Mouse (Mus musculus): ENCODE results near the gene Hpdl. TPM values are rescaled to one million over a fixed set of nuclear protein-coding genes. Genes with fewer than 3 reads are reported as not detected.

Hpdl gene
- 1.2 and 1.6 TPM in 2 replicates for total RNA-seq (2012; rRNA removed)
- total RNA-seq (2014; rRNA removed): 0.20 and 0.31 TPM in 2 replicates
- polyA plus RNA-seq (2012; ENCODE audit: insufficient read length, low read depth): 0.59 and 0.67 TPM in 2 replicates

- dilution Hi-C loops (cut with MboI; ENCODE audit: extremely low pct_ligation_motif_present, extremely low pct_unique_long_range_greater_than_20kb, low sequenced_read_pairs): no loop called here
- Histone ChIP-seq H3K9me3 (replicated peaks; ENCODE audit: low read length) (no peaks in the 10 kb centered on the region), H3K79me2 (replicated peaks; ENCODE audit: control insufficient read depth, extremely low read depth, insufficient read depth, poor library complexity, severe bottlenecking) (no peaks in the 10 kb centered on the region), H3K27ac (ENCODE audit: insufficient read depth, low read depth) (no peak within 1 kb of the TSS), H3K9ac (ENCODE audit: insufficient read depth, low read depth) (no peak within 1 kb of the TSS), H3K27me3 (replicated peaks) (no peaks in the 10 kb centered on the region), H3K4me2 (ENCODE audit: insufficient read depth, low read depth, poor library complexity, severe bottlenecking) (peak within 1 kb of the TSS; percentile 8; the same call in 1 of the 2 replicates), H3K4me1 (ENCODE audit: control insufficient read depth in 1 of 2, insufficient read depth in 2 of 2) (peaks cover 4 to 18% of the 10 kb centered on the region in 2 experiments), H3K36me3 (replicated peaks in 1 of 2; ENCODE audit: control insufficient read depth in 1 of 2, insufficient read depth in 1 of 2, low read length in 1 of 2) (peaks cover 13 to 39% of the 10 kb centered on the region in 2 experiments), H3K4me3 (replicated peaks in 1 of 3; ENCODE audit: low read depth in 2 of 3, low read length in 2 of 3, poor library complexity in 1 of 3) (peak within 1 kb of the TSS in 2 of 3 experiments; percentile 23 to 39)
- in situ Hi-C loops (cut with MboI; ENCODE audit: low pct_ligation_motif_present, low pct_unique_long_range_greater_than_20kb, low sequenced_read_pairs): loop anchor here (5.0 to 25.0 kb wide), 3 partner anchors 171 to 659 kb away; partner anchors contain the start of genes 1700042G07Rik, Gm49337, Lurap1 and Tspan1
- TF ChIP-seq NRF1 (IDR thresholded peaks at IDR 0.05; ENCODE audit: low read depth, low read length) (no peak), ZNF384 (IDR thresholded peaks at IDR 0.05; ENCODE audit: low read depth, low read length) (peak; percentile 30), ETS1 (conservative IDR thresholded peaks at IDR 0.05; ENCODE audit: low read depth, low read length) (no peak)
- DNase-seq (ENCODE audit: extremely low read depth): no peak
These were observed at the start of gene Hpdl for GRCm38 (mm10) chr4:116821694-116822016. Gene Hpdl (minus strand): TSS chr4:116821707.

DNA sequence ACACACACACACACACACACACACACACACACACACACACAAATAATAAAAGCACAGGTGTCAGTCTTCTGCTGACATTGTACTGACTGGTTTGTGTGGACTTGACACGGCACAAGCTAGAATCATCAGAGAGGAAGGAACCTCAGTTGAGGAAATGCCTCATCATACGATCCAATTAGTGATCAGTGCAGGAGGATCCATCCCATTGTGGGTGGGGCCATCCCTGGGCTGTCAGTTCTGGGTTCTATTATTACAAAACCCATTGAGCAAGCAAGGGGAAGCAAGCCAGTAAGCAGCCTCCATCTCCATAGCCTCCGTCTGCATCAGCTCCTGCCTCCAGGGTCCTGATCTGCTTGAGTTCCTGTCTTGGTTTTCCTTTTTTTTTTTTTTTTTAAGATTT is 48.4 kb upstream of the Hpdl start:
- DNase-seq (ENCODE audit: extremely low read depth): no peak
- dilution Hi-C loops (cut with MboI; ENCODE audit: extremely low pct_ligation_motif_present, extremely low pct_unique_long_range_greater_than_20kb, low sequenced_read_pairs) (no loop called here), in situ Hi-C loops (cut with MboI; ENCODE audit: low pct_ligation_motif_present, low pct_unique_long_range_greater_than_20kb, low sequenced_read_pairs) (no loop called here)
- H3K4me3 ChIP-seq (replicated peaks in 1 of 3; ENCODE audit: low read depth in 2 of 3, low read length in 2 of 3, poor library complexity in 1 of 3): no peak overlapping the region
- no peak overlapping the region for H3K4me2 ChIP-seq (ENCODE audit: insufficient read depth, low read depth, poor library complexity, severe bottlenecking)
- no peaks in the 10 kb centered on the region for H3K4me1 ChIP-seq (ENCODE audit: control insufficient read depth in 1 of 2, insufficient read depth in 2 of 2)
- no peak overlapping the region for H3K27ac ChIP-seq (ENCODE audit: insufficient read depth, low read depth)
- H3K79me2 ChIP-seq (replicated peaks; ENCODE audit: control insufficient read depth, extremely low read depth, insufficient read depth, poor library complexity, severe bottlenecking): no peaks in the 10 kb centered on the region
- H3K9me3 ChIP-seq (replicated peaks; ENCODE audit: low read length): peaks cover 2% of the 10 kb centered on the region
- TF ChIP-seq POLR2A (IDR thresholded peaks at IDR 0.05; ENCODE audit: low read depth, low read length) (no peak), ZMIZ1 (IDR thresholded peaks at IDR 0.05; ENCODE audit: low read depth, low read length) (no peak), CTCF (conservative IDR thresholded peaks at IDR 0.05 in 1 of 2, IDR thresholded peaks at IDR 0.05 in 1 of 2; ENCODE audit: low read depth in 2 of 2, low read length in 2 of 2) (no peak), NELFE (IDR thresholded peaks at IDR 0.05; ENCODE audit: low read depth, low read length) (no peak), IRF4 (IDR thresholded peaks at IDR 0.05; ENCODE audit: low read depth, low read length) (no peak), KAT2A (IDR thresholded peaks at IDR 0.05; ENCODE audit: insufficient replicate concordance, low read length) (no peak), USF1 (IDR thresholded peaks at IDR 0.05; ENCODE audit: low read depth, low read length) (no peak), ZNF384 (IDR thresholded peaks at IDR 0.05; ENCODE audit: low read depth, low read length) (no peak), BHLHE40 (IDR thresholded peaks at IDR 0.05; ENCODE audit: low read depth, low read length) (no peak), CHD2 (IDR thresholded peaks at IDR 0.05; ENCODE audit: low read length) (no peak), POLR2AphosphoS2 (IDR thresholded peaks at IDR 0.05; ENCODE audit: low read depth, low read length) (no peak), MAX (IDR thresholded peaks at IDR 0.05; ENCODE audit: low read length) (no peak), TBP (conservative IDR thresholded peaks at IDR 0.05; ENCODE audit: low read depth, low read length) (no peak)
- H3K36me3 ChIP-seq (replicated peaks in 1 of 2; ENCODE audit: control insufficient read depth in 1 of 2, insufficient read depth in 1 of 2, low read length in 1 of 2): no peaks in the 10 kb centered on the region
- H3K27me3 ChIP-seq (replicated peaks): peaks cover 2% of the 10 kb centered on the region
- H3K9ac ChIP-seq (ENCODE audit: insufficient read depth, low read depth): no peak overlapping the region

- H3K27ac ChIP-seq (ENCODE audit: insufficient read depth, low read depth): no peak overlapping the region
- H3K4me2 ChIP-seq (ENCODE audit: insufficient read depth, low read depth, poor library complexity, severe bottlenecking): no peak overlapping the region
- no peaks in the 10 kb centered on the region for H3K9me3 ChIP-seq (replicated peaks; ENCODE audit: low read length)
- in situ Hi-C loops (cut with MboI; ENCODE audit: low pct_ligation_motif_present, low pct_unique_long_range_greater_than_20kb, low sequenced_read_pairs): no loop called here
- H3K4me3 ChIP-seq (replicated peaks in 1 of 3; ENCODE audit: low read depth in 2 of 3, low read length in 2 of 3, poor library complexity in 1 of 3): no peak overlapping the region
- no peaks in the 10 kb centered on the region for H3K4me1 ChIP-seq (ENCODE audit: control insufficient read depth in 1 of 2, insufficient read depth in 2 of 2)
- H3K36me3 ChIP-seq (replicated peaks in 1 of 2; ENCODE audit: control insufficient read depth in 1 of 2, insufficient read depth in 1 of 2, low read length in 1 of 2): no peaks in the 10 kb centered on the region
- DNase-seq (ENCODE audit: extremely low read depth): no peak
- peaks cover 4% of the 10 kb centered on the region for H3K27me3 ChIP-seq (replicated peaks)
- H3K9ac ChIP-seq (ENCODE audit: insufficient read depth, low read depth): no peak overlapping the region
- no peaks in the 10 kb centered on the region for H3K79me2 ChIP-seq (replicated peaks; ENCODE audit: control insufficient read depth, extremely low read depth, insufficient read depth, poor library complexity, severe bottlenecking)
- no peak for TF ChIP-seq CTCF (conservative IDR thresholded peaks at IDR 0.05 in 1 of 2, IDR thresholded peaks at IDR 0.05 in 1 of 2; ENCODE audit: low read depth in 2 of 2, low read length in 2 of 2)
- no peak for TF ChIP-seq MYC (IDR thresholded peaks at IDR 0.05; ENCODE audit: low read depth, low read length)
- TF ChIP-seq EP300 (IDR thresholded peaks at IDR 0.05; ENCODE audit: low read length): no peak
- TF ChIP-seq ZC3H11A (IDR thresholded peaks at IDR 0.05; ENCODE audit: low read depth, low read length): no peak
- TF ChIP-seq ETS1 (conservative IDR thresholded peaks at IDR 0.05; ENCODE audit: low read depth, low read length): no peak
- TF ChIP-seq MAFK (IDR thresholded peaks at IDR 0.05; ENCODE audit: insufficient replicate concordance, low read length): no peak
- no peak for TF ChIP-seq E2F4 (IDR thresholded peaks at IDR 0.05; ENCODE audit: insufficient replicate concordance, low read depth, low read length)
- no peak for TF ChIP-seq ZKSCAN1 (IDR thresholded peaks at IDR 0.05; ENCODE audit: borderline replicate concordance, low read depth, low read length)
- TF ChIP-seq JUND (conservative IDR thresholded peaks at IDR 0.05; ENCODE audit: low read depth, low read length): no peak
- TF ChIP-seq USF1 (IDR thresholded peaks at IDR 0.05; ENCODE audit: low read depth, low read length): no peak
- no peak for TF ChIP-seq ELF1 (IDR thresholded peaks at IDR 0.05; ENCODE audit: low read depth, low read length)
- no peak for TF ChIP-seq ZMIZ1 (IDR thresholded peaks at IDR 0.05; ENCODE audit: low read depth, low read length)
- dilution Hi-C loops (cut with MboI; ENCODE audit: extremely low pct_ligation_motif_present, extremely low pct_unique_long_range_greater_than_20kb, low sequenced_read_pairs): no loop called here
These were observed 40.5 kb upstream of the Hpdl start for GRCm38 (mm10) chr4:116862023-116862422.
